Mouse (Mus musculus) midbrain, embryonic 14.5 days (tissue): ENCODE measurements at regions not wholly inside any gene's neighbourhood (a gene's known extent, or its start where the extent isn't known, plus 50 kb on each side); places are given as distances from the start of the nearest gene placed in this dataset.

Source experiments
- ATAC-seq: fragments of 200-750 bp; cut with Nextera tagmentation; 2 replicates; pipeline ENCODE4 v1.8.0; 2017; ENCODE audit warnings: moderate number of reproducible peaks, moderate library complexity; ENCODE audit not compliant: low FRiP score, low TSS enrichment
- DNase-seq: peaks from one replicate; pipeline ENCODE4 v3.0.0-alpha.2; 2015
- H3K27ac ChIP-seq: fragments of 300-500 bp; sonication (generic); replicated peaks from 2 replicates; pipeline ENCODE4 v1.5.1; 2014; ENCODE audit warnings: mild to moderate bottlenecking, low read depth, low read length, moderate library complexity
- H3K27me3 ChIP-seq: fragments of 300-500 bp; sonication (generic); 2 replicates; pipeline ENCODE4 v1.6.1; 2014; ENCODE audit warnings: low read length, control low read depth, mixed read lengths; ENCODE audit not compliant: control insufficient read depth, insufficient read depth
- H3K36me3 ChIP-seq: fragments of 300-500 bp; sonication (generic); 2 replicates; pipeline ENCODE4 v1.6.1; 2014; ENCODE audit warnings: low read length, control low read depth; ENCODE audit not compliant: control insufficient read depth, insufficient read depth
- H3K4me1 ChIP-seq: fragments of 300-500 bp; sonication (generic); 2 replicates; pipeline ENCODE4 v1.6.1; 2014; ENCODE audit warnings: mild to moderate bottlenecking, antibody characterized with exemption, low read length, control low read depth; ENCODE audit not compliant: control insufficient read depth, insufficient read depth
- H3K4me2 ChIP-seq: fragments of 300-500 bp; sonication (generic); 2 replicates; pipeline ENCODE4 v1.6.1; 2014; ENCODE audit warnings: mild to moderate bottlenecking, low read length, moderate library complexity
- H3K4me3 ChIP-seq: fragments of 300-500 bp; sonication (generic); replicated peaks from 2 replicates; pipeline ENCODE4 v1.5.1; 2014; ENCODE audit warnings: low read depth, low read length
- H3K9ac ChIP-seq: fragments of 300-500 bp; sonication (generic); replicated peaks from 2 replicates; pipeline ENCODE4 v1.6.1; 2014; ENCODE audit warnings: mild to moderate bottlenecking, low read length, moderate library complexity
- H3K9me3 ChIP-seq: fragments of 300-500 bp; sonication (generic); 2 replicates; pipeline ENCODE4 v1.6.1; 2016; ENCODE audit warnings: low read length, control low read depth, mixed read lengths; ENCODE audit not compliant: control insufficient read depth
- WGBS: fragments of 180-500 bp; shearing (Covaris S2); extraction: QIAGEN DNeasy Blood & Tissue Kit; methylation state at CpG from one replicate; pipeline ENCODE4 v1.1.7; 2014; 5-methylcytosine and 5-hydroxymethylcytosine counted together

GRCm38 (mm10) chr11:43091046-43091445 lies 55.5 kb downstream of the Gm9972 start:
- Histone ChIP-seq H3K4me2 (no peak overlapping the region), H3K4me3 (no peak overlapping the region), H3K27me3 (no peaks in the 10 kb centered on the region), H3K36me3 (no peaks in the 10 kb centered on the region), H3K9me3 (no peaks in the 10 kb centered on the region), H3K27ac (no peak overlapping the region), H3K4me1 (no peaks in the 10 kb centered on the region), H3K9ac (no peak overlapping the region)
- ATAC-seq, result no peak
- 83% methylated on average over 5 of the region's 5 CpGs for WGBS
- DNase-seq, result no peak

- Histone ChIP-seq H3K9me3 (no peaks in the 10 kb centered on the region), H3K36me3 (no peaks in the 10 kb centered on the region), H3K4me3 (no peak overlapping the region), H3K4me2 (no peak overlapping the region), H3K9ac (no peak overlapping the region), H3K4me1 (no peaks in the 10 kb centered on the region), H3K27me3 (no peaks in the 10 kb centered on the region), H3K27ac (no peak overlapping the region)
- DNase-seq (no peak), ATAC-seq (no peak)
- 78% methylated on average over 14 of the region's 14 CpGs for WGBS
Measured at GRCm38 (mm10) chr11:43092126-43092920, 56.8 kb downstream of the Gm9972 start.

- 87% methylated on average over 5 of the region's 5 CpGs for WGBS
- H3K4me1 ChIP-seq, result no peaks in the 10 kb centered on the region
- H3K9ac ChIP-seq, result no peak overlapping the region
- no peak overlapping the region for H3K4me2 ChIP-seq
- no peaks in the 10 kb centered on the region for H3K36me3 ChIP-seq
- DNase-seq (no peak), ATAC-seq (no peak)
- no peak overlapping the region for H3K4me3 ChIP-seq
- no peak overlapping the region for H3K27ac ChIP-seq
- H3K27me3 ChIP-seq, result no peaks in the 10 kb centered on the region
- no peaks in the 10 kb centered on the region for H3K9me3 ChIP-seq
Measured at GRCm38 (mm10) chr11:43092980-43093379, 56.7 kb upstream of the Atp10b start.

- WGBS, result 63% methylated on average over 5 of the region's 5 CpGs
- no peak for DNase-seq
- Histone ChIP-seq H3K4me2 (no peak overlapping the region), H3K27me3 (no peaks in the 10 kb centered on the region), H3K9ac (no peak overlapping the region), H3K9me3 (no peaks in the 10 kb centered on the region), H3K27ac (no peak overlapping the region), H3K36me3 (no peaks in the 10 kb centered on the region), H3K4me1 (no peaks in the 10 kb centered on the region), H3K4me3 (no peak overlapping the region)
- no peak for ATAC-seq
Measured at GRCm38 (mm10) chr11:43096003-43096402, 53.7 kb upstream of the Atp10b start.

GRCm38 (mm10) chr11:43098795-43099425 lies 50.8 kb upstream of the Atp10b start:
- H3K36me3 ChIP-seq, result no peaks in the 10 kb centered on the region
- no peak overlapping the region for H3K4me2 ChIP-seq
- DNase-seq, result peak; percentile 13
- no peaks in the 10 kb centered on the region for H3K4me1 ChIP-seq
- no peak overlapping the region for H3K9ac ChIP-seq
- no peaks in the 10 kb centered on the region for H3K27me3 ChIP-seq
- no peak overlapping the region for H3K27ac ChIP-seq
- H3K9me3 ChIP-seq, result no peaks in the 10 kb centered on the region
- no peak overlapping the region for H3K4me3 ChIP-seq
- WGBS, result 76% methylated on average over 7 of the region's 7 CpGs
- no peak for ATAC-seq
